Mouse (Mus musculus) 416B (cell line): ENCODE results near the gene Dynlt1c.
"Not testable (repeated sequence)": the region's sequence is repeated elsewhere in the genome, so short reads cannot be mapped to it uniquely, and the experiment has no call there.

Experiments
- DNase-seq: peaks from one replicate; pipeline ENCODE4 v3.0.0; 2011; ENCODE audit warnings: low read depth

Dynlt1c gene

GRCm38 (mm10) chr17:6619271-6619670, 17.8 kb downstream of the Dynlt1c start:
- not testable (repeated sequence) for DNase-seq

GRCm38 (mm10) chr17:6620035-6620434, 18.6 kb downstream of the Dynlt1c start:
- DNase-seq, result not testable (repeated sequence)

GRCm38 (mm10) chr17:6620730-6621451, 19.4 kb downstream of the Dynlt1c start:
- not testable (repeated sequence) for DNase-seq

GRCm38 (mm10) chr17:6621976-6622375, 20.5 kb downstream of the Dynlt1c start:
- not testable (repeated sequence) for DNase-seq

GRCm38 (mm10) chr17:6624926-6625558, 23.6 kb downstream of the Dynlt1c start:
- DNase-seq, result not testable (repeated sequence)

- not testable (repeated sequence) for DNase-seq
Observed at GRCm38 (mm10) chr17:6630398-6630797, 28.9 kb downstream of the Dynlt1c start.

GRCm38 (mm10) chr17:6632850-6633249, 31.4 kb downstream of the Dynlt1c start:
- not testable (repeated sequence) for DNase-seq

- not testable (repeated sequence) for DNase-seq
Observed at GRCm38 (mm10) chr17:6635781-6636180, 34.3 kb downstream of the Dynlt1c start.

GRCm38 (mm10) chr17:6636861-6637260, 35.4 kb downstream of the Dynlt1c start:
- DNase-seq, result no peak

- not testable (repeated sequence) for DNase-seq
Observed at GRCm38 (mm10) chr17:6637434-6637833, 36.0 kb downstream of the Dynlt1c start.

GRCm38 (mm10) chr17:6638444-6638843, 37.0 kb downstream of the Dynlt1c start:
- DNase-seq, result not testable (repeated sequence)

- not testable (repeated sequence) for DNase-seq
Observed at GRCm38 (mm10) chr17:6639486-6639885, 38.0 kb downstream of the Dynlt1c start.

GRCm38 (mm10) chr17:6640044-6640637, 38.7 kb downstream of the Dynlt1c start:
- DNase-seq, result not testable (repeated sequence)

- DNase-seq, result not testable (repeated sequence)
Observed at GRCm38 (mm10) chr17:6640771-6641429, 39.4 kb downstream of the Dynlt1c start.

- DNase-seq, result not testable (repeated sequence)
Observed at GRCm38 (mm10) chr17:6644210-6644609, 42.7 kb downstream of the Dynlt1c start.

- DNase-seq, result not testable (repeated sequence)
Observed at GRCm38 (mm10) chr17:6644673-6645072, 43.2 kb downstream of the Dynlt1c start.

- not testable (repeated sequence) for DNase-seq
Observed at GRCm38 (mm10) chr17:6645668-6646067, 44.2 kb downstream of the Dynlt1c start.

- DNase-seq, result not testable (repeated sequence)
Observed at GRCm38 (mm10) chr17:6646841-6647240, 45.4 kb downstream of the Dynlt1c start.

- DNase-seq, result not testable (repeated sequence)
Observed at GRCm38 (mm10) chr17:6647452-6647851, 46.0 kb downstream of the Dynlt1c start.

- not testable (repeated sequence) for DNase-seq
Observed at GRCm38 (mm10) chr17:6650904-6651565, 49.6 kb downstream of the Dynlt1c start.

GRCm38 (mm10) chr17:6653341-6653946, 52.0 kb downstream of the Dynlt1c start:
- not testable (repeated sequence) for DNase-seq
